Mouse (Mus musculus): ENCODE measurements around the gene Tnrc6b. TPM values are rescaled to one million over a fixed set of nuclear protein-coding genes. Genes with fewer than 3 reads are reported as not detected.
"Not testable (repeated sequence)": the region's sequence is repeated elsewhere in the genome, so short reads cannot be mapped to it uniquely, and the experiment has no call there.

Tnrc6b gene
- polyA plus RNA-seq, 1 experiment, result 8.2 TPM

DNA sequence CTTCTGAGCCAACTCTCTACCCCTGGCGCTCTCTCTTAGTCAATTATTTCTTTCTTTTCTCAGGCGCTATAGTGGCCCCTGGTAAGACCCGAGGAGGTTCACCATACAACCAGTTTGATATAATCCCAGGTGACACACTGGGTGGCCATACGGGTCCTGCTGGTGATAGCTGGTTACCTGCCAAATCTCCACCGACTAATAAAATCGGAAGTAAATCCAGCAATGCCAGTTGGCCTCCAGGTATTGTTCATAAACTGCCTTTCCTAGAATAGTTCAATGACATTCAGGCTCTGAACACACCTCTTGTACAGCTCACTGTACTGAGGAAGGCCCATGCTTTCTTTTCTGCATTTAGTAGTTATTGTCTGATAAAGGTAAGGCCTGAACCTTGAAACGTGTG, 205.5 kb downstream of the Tnrc6b start:
- H3K4me1 ChIP-seq (ENCODE audit: control insufficient read depth), result peaks cover 14% of the 10 kb centered on the region
- H3K27me3 ChIP-seq (ENCODE audit: control insufficient read depth), result no peaks in the 10 kb centered on the region
- H3K9me3 ChIP-seq (ENCODE audit: control insufficient read depth, low read length), result no peaks in the 10 kb centered on the region
- H3K36me3 ChIP-seq (ENCODE audit: control insufficient read depth), result peaks cover 98% of the 10 kb centered on the region
- no peak overlapping the region for H3K4me3 ChIP-seq (replicated peaks)
- TF ChIP-seq GATA1 (IDR thresholded peaks at IDR 0.05; ENCODE audit: low read length) (no peak), TAL1 (IDR thresholded peaks at IDR 0.05; ENCODE audit: low read length) (no peak)

DNA sequence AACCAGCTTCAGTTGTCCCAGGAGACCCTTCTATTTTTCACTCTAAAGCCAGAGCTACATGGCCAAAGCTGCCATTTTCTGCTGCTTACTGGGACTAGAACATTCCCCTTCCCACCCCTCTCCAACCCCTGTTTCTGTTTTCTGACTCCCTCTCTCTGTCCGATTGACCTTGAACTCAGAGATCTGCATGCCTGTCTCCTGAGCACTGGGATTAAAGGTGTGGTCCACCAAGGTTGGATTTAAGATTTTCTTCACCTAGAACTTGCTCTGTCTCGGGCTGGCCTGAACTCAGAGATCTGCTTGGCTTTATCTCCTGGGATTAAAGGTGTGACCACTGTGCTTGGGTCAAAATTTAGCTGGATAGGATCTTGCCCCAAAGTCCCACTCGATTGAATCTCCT, 209.2 kb downstream of the Tnrc6b start:
- peaks cover 6% of the 10 kb centered on the region for H3K4me1 ChIP-seq (ENCODE audit: control insufficient read depth)
- H3K36me3 ChIP-seq (ENCODE audit: control insufficient read depth), result peaks cover 98% of the 10 kb centered on the region
- TF ChIP-seq TAL1 (IDR thresholded peaks at IDR 0.05; ENCODE audit: low read length) (no peak), GATA1 (IDR thresholded peaks at IDR 0.05; ENCODE audit: low read length) (no peak)
- H3K9me3 ChIP-seq (ENCODE audit: control insufficient read depth, low read length), result no peaks in the 10 kb centered on the region
- no peaks in the 10 kb centered on the region for H3K27me3 ChIP-seq (ENCODE audit: control insufficient read depth)
- H3K4me3 ChIP-seq (replicated peaks), result no peak overlapping the region

DNA sequence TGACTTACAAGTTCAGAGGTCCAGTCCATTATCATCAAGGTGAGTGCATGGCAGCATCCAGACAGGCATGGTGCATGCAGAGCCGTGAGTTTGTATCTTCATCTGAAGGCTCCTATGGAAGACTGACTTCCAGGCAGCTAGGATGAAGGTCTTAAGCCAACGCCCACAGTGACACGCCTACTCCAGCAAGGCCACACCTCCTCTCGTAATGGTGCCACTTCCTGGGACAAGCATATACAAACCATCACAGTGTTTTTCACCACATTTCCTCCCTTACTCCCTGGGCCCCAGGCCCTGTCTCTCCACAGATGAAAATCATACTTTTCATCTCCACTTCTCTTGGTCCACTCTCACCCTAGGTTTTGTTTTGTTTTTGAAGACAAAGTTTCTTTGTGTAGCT, 210.7 kb downstream of the Tnrc6b start:
- H3K27me3 ChIP-seq (ENCODE audit: control insufficient read depth), result no peaks in the 10 kb centered on the region
- TF ChIP-seq GATA1 (IDR thresholded peaks at IDR 0.05; ENCODE audit: low read length), result no peak
- no peak for TF ChIP-seq TAL1 (IDR thresholded peaks at IDR 0.05; ENCODE audit: low read length)
- H3K4me3 ChIP-seq (replicated peaks), result no peak overlapping the region
- no peaks in the 10 kb centered on the region for H3K9me3 ChIP-seq (ENCODE audit: control insufficient read depth, low read length)
- peaks cover 96% of the 10 kb centered on the region for H3K36me3 ChIP-seq (ENCODE audit: control insufficient read depth)
- H3K4me1 ChIP-seq (ENCODE audit: control insufficient read depth), result peaks cover 6% of the 10 kb centered on the region

DNA sequence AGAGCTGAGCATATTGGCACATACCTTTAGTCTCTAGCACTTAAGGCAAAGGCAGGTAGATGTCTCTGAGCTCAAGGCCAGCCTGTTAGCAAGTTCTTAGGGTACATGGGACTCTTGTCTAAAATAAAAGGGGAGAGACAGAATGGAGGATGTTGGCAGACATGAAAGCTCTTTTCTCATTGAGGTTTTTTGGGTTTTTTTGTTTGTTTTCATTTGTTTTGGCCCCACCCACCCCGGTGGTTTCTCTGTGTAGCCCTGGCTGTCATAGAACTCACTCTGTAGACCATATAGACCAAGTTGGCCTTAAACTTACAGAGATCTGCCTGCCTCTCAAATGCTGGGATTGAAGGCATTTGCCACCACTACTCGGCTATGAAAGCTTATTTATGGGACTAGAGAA, 213.1 kb downstream of the Tnrc6b start:
- H3K4me1 ChIP-seq (ENCODE audit: control insufficient read depth), result peaks cover 11% of the 10 kb centered on the region
- no peak overlapping the region for H3K4me3 ChIP-seq (replicated peaks)
- H3K9me3 ChIP-seq (ENCODE audit: control insufficient read depth, low read length), result no peaks in the 10 kb centered on the region
- no peaks in the 10 kb centered on the region; the same call in 1 of the 2 replicates for H3K27me3 ChIP-seq (ENCODE audit: control insufficient read depth)
- TF ChIP-seq TAL1 (IDR thresholded peaks at IDR 0.05; ENCODE audit: low read length) (no peak), GATA1 (IDR thresholded peaks at IDR 0.05; ENCODE audit: low read length) (no peak)
- H3K36me3 ChIP-seq (ENCODE audit: control insufficient read depth), result peaks cover 94% of the 10 kb centered on the region

DNA sequence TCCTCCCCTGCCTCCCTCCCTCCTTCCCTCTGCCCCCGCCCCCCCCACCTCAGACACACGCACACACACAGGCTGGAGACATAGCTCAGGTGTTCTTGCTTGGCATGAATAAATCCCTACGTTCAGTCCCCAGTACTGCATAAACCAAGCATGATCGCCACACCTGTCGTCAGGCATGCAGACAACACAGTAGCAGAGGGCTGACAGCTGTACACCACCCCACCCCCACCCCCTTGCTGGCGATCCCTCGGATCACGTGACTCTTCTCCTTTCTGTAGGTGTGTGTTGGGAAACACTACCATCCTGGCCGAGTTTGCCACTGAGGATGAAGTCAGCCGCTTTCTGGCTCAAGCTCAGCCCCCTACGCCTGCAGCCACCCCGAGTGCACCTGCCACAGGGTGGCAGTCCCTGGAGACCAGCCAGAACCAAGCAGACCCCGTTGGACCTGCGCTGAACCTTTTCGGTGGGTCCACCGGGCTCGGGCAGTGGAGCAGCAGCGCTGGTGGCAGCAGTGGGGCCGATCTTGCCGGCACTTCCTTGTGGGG, 217.8 kb downstream of the Tnrc6b start:
- TF ChIP-seq GATA1 (IDR thresholded peaks at IDR 0.05; ENCODE audit: low read length), result no peak
- TF ChIP-seq TAL1 (IDR thresholded peaks at IDR 0.05; ENCODE audit: low read length), result no peak
- Histone ChIP-seq H3K27me3 (ENCODE audit: control insufficient read depth) (no peaks in the 10 kb centered on the region; the same call in 1 of the 2 replicates), H3K9me3 (ENCODE audit: control insufficient read depth, low read length) (no peaks in the 10 kb centered on the region), H3K4me3 (replicated peaks) (no peak overlapping the region), H3K36me3 (ENCODE audit: control insufficient read depth) (peaks cover 90% of the 10 kb centered on the region), H3K4me1 (ENCODE audit: control insufficient read depth) (peaks cover 9% of the 10 kb centered on the region)

DNA sequence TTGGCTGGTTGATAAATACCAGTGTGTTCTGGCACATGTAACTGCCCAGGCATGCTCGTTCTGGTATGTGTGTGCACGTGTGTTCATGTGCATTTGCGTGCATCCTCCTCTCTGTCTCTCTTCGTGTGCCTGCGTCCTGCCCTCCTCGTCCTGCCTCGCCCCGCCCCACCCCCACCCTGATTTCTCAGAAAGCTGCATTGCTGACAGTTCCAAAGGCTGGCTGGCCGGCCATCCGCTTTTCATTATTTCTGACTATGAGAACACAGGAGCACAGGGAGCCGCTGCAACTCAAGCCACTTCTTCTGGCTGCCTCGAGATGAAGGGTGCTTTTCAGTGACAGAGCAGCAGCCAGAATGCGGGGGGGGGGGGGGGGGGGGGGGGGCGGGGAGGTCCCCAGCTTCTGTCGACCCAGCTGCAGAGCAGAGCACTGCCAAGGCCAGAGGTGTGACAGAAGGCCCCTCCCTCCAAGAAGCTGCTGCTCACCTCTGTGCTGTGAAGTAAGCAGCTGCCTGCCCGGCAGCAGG, 219.0 kb downstream of the Tnrc6b start:
- Histone ChIP-seq H3K36me3 (ENCODE audit: control insufficient read depth) (peaks cover 90% of the 10 kb centered on the region), H3K27me3 (ENCODE audit: control insufficient read depth) (no peaks in the 10 kb centered on the region; the same call in 1 of the 2 replicates), H3K4me3 (replicated peaks) (no peak overlapping the region), H3K4me1 (ENCODE audit: control insufficient read depth) (peaks cover 9% of the 10 kb centered on the region), H3K9me3 (ENCODE audit: control insufficient read depth, low read length) (no peaks in the 10 kb centered on the region)
- no peak for TF ChIP-seq GATA1 (IDR thresholded peaks at IDR 0.05; ENCODE audit: low read length)
- TF ChIP-seq TAL1 (IDR thresholded peaks at IDR 0.05; ENCODE audit: low read length), result no peak

DNA sequence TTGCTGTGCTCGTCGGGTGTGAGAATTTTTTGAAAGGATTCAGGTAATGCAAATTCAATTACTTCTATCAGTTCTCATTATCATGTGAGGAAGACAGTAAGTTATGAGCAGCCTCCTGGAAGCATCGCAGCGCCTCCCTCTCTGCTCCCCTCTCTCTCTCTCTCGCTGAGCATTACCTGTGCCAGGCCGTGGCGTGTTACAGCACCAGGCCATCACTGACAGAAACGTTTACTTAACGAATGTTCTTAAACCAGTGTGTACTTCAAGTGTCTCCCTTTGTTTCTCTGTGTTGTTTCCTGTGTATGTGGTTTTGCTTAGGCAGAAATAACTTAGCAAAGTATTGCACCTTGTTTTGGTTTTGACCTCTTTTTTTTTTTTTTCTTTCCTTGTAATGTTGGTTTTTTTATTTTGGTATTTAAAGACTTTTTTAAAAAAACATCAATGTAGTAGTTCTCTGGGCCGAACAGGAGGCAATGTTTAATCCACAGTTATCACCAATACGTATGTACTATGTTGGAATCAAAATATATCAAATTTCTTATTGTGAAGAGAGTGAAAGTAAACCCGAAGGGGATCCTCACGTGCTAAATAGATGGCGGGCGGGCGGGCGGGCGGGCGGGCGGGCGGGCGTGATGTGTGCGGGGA, 219.7 kb downstream of the Tnrc6b start:
- H3K27me3 ChIP-seq (ENCODE audit: control insufficient read depth); H3K4me3 ChIP-seq (replicated peaks); H3K4me1 ChIP-seq (ENCODE audit: control insufficient read depth); H3K9me3 ChIP-seq (ENCODE audit: control insufficient read depth, low read length): not testable (repeated sequence)
- peaks cover 92% of the 10 kb centered on the region for H3K36me3 ChIP-seq (ENCODE audit: control insufficient read depth)

DNA sequence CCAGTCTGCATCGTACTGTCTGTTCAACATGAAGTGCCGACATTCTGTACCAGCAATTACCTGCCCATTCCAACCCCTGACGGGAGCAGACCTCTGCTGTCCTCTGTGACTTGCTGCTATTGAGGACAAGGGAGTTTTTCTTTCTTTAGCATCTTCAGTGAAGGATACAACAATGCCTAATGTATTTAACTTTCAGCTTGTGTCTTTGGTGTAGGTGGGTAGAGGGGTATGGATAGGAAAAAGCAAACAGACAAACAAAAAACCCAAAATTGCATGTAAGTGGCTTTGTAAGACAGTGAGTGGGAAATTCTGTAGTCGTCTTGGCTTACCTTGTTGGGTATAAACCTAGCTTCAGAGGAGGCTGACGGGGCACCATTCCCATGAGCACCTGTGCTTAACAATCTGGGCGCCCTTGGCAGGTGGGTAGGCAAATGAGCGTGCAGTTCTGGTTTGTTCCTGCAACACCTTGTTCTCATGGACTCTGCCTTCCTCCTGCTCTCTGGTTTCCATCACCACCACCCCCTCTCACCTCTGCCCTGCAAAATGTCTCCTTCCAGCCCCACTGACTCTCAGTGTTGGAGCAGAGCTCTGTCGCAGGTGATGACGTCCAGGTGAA, 220.3 kb downstream of the Tnrc6b start:
- H3K9me3 ChIP-seq (ENCODE audit: control insufficient read depth, low read length), result no peaks in the 10 kb centered on the region
- H3K4me3 ChIP-seq (replicated peaks), result no peak overlapping the region
- no peak for TF ChIP-seq TAL1 (IDR thresholded peaks at IDR 0.05; ENCODE audit: low read length)
- no peak for TF ChIP-seq GATA1 (IDR thresholded peaks at IDR 0.05; ENCODE audit: low read length)
- no peaks in the 10 kb centered on the region; the same call in 1 of the 2 replicates for H3K27me3 ChIP-seq (ENCODE audit: control insufficient read depth)
- peaks cover 9% of the 10 kb centered on the region for H3K4me1 ChIP-seq (ENCODE audit: control insufficient read depth)
- peaks cover 92% of the 10 kb centered on the region for H3K36me3 ChIP-seq (ENCODE audit: control insufficient read depth)

DNA sequence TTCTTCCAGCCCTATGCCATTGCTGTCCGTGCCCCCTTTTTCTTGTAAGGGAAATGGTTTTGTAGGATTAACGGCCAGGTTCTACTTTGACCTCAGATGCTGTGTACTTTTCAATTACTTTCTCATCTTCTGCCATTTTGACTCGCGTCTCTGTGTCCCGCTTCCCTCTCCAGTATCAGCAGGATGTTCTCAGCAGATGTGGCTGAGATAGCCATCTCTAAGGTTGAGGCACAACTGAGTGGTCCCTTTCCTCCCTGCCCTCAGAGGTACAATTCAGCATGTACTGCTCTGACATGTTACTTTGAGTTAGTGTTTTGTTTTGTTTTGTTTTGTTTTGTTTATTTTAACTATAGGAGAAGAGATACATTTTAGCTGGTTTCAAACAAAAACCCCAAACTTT, 223.7 kb downstream of the Tnrc6b start:
- Histone ChIP-seq H3K4me1 (ENCODE audit: control insufficient read depth) (peaks cover 3% of the 10 kb centered on the region), H3K9me3 (ENCODE audit: control insufficient read depth, low read length) (no peaks in the 10 kb centered on the region), H3K27me3 (ENCODE audit: control insufficient read depth) (no peaks in the 10 kb centered on the region), H3K36me3 (ENCODE audit: control insufficient read depth) (peaks cover 90% of the 10 kb centered on the region), H3K4me3 (replicated peaks) (no peak overlapping the region)
- TF ChIP-seq TAL1 (IDR thresholded peaks at IDR 0.05; ENCODE audit: low read length) (no peak), GATA1 (IDR thresholded peaks at IDR 0.05; ENCODE audit: low read length) (no peak)

Measured in erythroblast, embryonic 14.5 days (primary cell).